Mouse (Mus musculus) ES-Bruce4 (cell line): Measurements from ENCODE around the gene Nck2.

Experiments
- CTCF ChIP-seq: IDR thresholded peaks from one replicate; pipeline ENCODE4 v1.8.1; 2011; ENCODE audit warnings: low read depth, low read length
- EP300 ChIP-seq: IDR thresholded peaks from 2 replicates; pipeline ENCODE4 v1.6.1; 2011; ENCODE audit warnings: low read depth, low read length; ENCODE audit not compliant: insufficient read depth
- POLR2A ChIP-seq: IDR thresholded peaks from one replicate; pipeline ENCODE4 v1.8.1; 2011; ENCODE audit warnings: low read length; ENCODE audit not compliant: insufficient read depth

DNA sequence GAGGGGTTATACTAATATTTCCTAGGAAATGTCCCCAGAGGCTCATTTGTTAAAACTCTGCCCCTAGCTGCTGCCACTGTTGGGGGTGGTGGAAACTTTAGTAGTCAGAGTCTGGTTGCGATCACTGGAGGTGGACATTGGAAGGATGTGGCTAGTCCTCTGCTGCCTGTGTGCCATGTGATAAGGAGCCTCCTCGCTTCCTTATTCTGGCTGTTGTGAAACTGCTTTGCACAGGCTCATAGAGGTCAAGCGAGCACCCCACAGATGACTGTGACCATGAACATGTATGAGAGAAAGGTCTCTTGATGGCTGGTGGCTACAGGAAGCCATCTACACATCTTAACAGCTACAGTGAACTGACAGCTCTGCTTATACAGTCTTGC is 76.6 kb downstream of the Nck2 start:
- TF ChIP-seq EP300: no peak
- TF ChIP-seq CTCF: no peak
- no peak for TF ChIP-seq POLR2A
